In genomic region chr8:91051037-91051436, GRCm38 (mm10) we compare ENCODE assay signal across 8 mouse cellular contexts. TPM values are rescaled to one million over a fixed set of nuclear protein-coding genes. Genes with fewer than 3 reads are reported as not detected.
DNase-seq lines count a peak whose midpoint lies in the region; ATAC-seq lines count a peak whose summit lies in the region.

No protein-coding gene starts in this region.

- H3K27ac ChIP-seq in heart, embryonic 11.5 days (ENCODE audit: low read depth, low read length) = peak overlapping the region; percentile 3; the same call in 1 of the 2 replicates
- H3K27ac ChIP-seq in lung, embryonic 15.5 days = no peak overlapping the region

- DNase-seq in 416B (ENCODE audit: low read depth) = peak; percentile 87
- DNase-seq in Muller cell, postnatal 12 days (ENCODE audit: inconsistent ontology term) = peak; percentile 44
- DNase-seq in cerebellum, postnatal 36 days = peak; percentile 66 to 73
- DNase-seq in kidney, postnatal 36 days = peak; percentile 64 to 86
- peak; percentile 73 to 80 for DNase-seq in right cerebral cortex, adult 2 months (ENCODE audit: low spot score in 2 of 2)
- DNase-seq in thymus, postnatal 14 days = no peak

- H3K27me3 ChIP-seq in heart, embryonic 11.5 days (ENCODE audit: control insufficient read depth, insufficient read depth, low read length) = no peaks in the 10 kb centered on the region
- H3K27me3 ChIP-seq in lung, embryonic 15.5 days = no peaks in the 10 kb centered on the region

- H3K4me1 ChIP-seq in heart, embryonic 11.5 days (ENCODE audit: control insufficient read depth, insufficient read depth, low read length) = no peaks in the 10 kb centered on the region
- H3K4me1 ChIP-seq in lung, embryonic 15.5 days = peaks cover 14% of the 10 kb centered on the region

- no peak overlapping the region for H3K9ac ChIP-seq in heart, embryonic 11.5 days (ENCODE audit: low read depth, low read length)
- no peak overlapping the region for H3K9ac ChIP-seq in lung, embryonic 15.5 days

- no peak overlapping the region for H3K4me3 ChIP-seq in heart, embryonic 11.5 days (ENCODE audit: low read depth, low read length)
- no peak overlapping the region for H3K4me3 ChIP-seq in lung, embryonic 15.5 days

- no peaks in the 10 kb centered on the region for H3K9me3 ChIP-seq in heart, embryonic 11.5 days (replicated peaks; ENCODE audit: control insufficient read depth, low read length)
- no peaks in the 10 kb centered on the region for H3K9me3 ChIP-seq in lung, embryonic 15.5 days

- peaks cover 10% of the 10 kb centered on the region for H3K36me3 ChIP-seq in heart, embryonic 11.5 days (ENCODE audit: control insufficient read depth, insufficient read depth, low read length)
- H3K36me3 ChIP-seq in lung, embryonic 15.5 days = peaks cover 33% of the 10 kb centered on the region

- no peak overlapping the region for H3K4me2 ChIP-seq in heart, embryonic 11.5 days
- H3K4me2 ChIP-seq in lung, embryonic 15.5 days = no peak overlapping the region

- 47% methylated on average over 8 of the region's 8 CpGs for WGBS in heart, embryonic 11.5 days (ENCODE audit: insufficient replicate concordance)
- 10% methylated on average over 8 of the region's 8 CpGs for WGBS in lung, embryonic 15.5 days

- no peak for ATAC-seq in heart, embryonic 11.5 days (replicated peaks; ENCODE audit: insufficient number of reproducible peaks, low FRiP score, low TSS enrichment)
- peak; percentile 76 for ATAC-seq in lung, embryonic 15.5 days (ENCODE audit: borderline replicate concordance, extremely low read depth, low FRiP score, low TSS enrichment)

RNA-seq across cellular contexts. Expression of gene Rbl2, which starts 18.8 kb away (rescaled TPM):
- polyA plus RNA-seq in heart, embryonic 11.5 days (2014; fragmentation: Nextera tagmentation; extraction: Ambion mirVana) = 14.6 and 14.7 TPM in 2 replicates
- 15.7 and 18.4 TPM in 2 replicates for polyA plus RNA-seq in lung, embryonic 15.5 days (2015; fragmentation: Nextera tagmentation; extraction: Ambion mirVana)
